Mouse (Mus musculus) telencephalon, adult 2 months (tissue): ENCODE measurements around the gene Anxa2.

Experiments
- DNase-seq: peaks from one replicate; pipeline ENCODE4 v3.0.0-alpha.2; 2011; ENCODE audit warnings: low read depth, low spot score

Gene Anxa2

GRCm38 (mm10) chr9:69458982-69459381, 5.6 kb downstream of the Anxa2 start:
- DNase-seq: no peak

- no peak for DNase-seq
These were observed 6.5 kb downstream of the Anxa2 start for GRCm38 (mm10) chr9:69459876-69460275.

GRCm38 (mm10) chr9:69463046-69463445, 9.6 kb downstream of the Anxa2 start:
- DNase-seq: no peak

- DNase-seq: no peak
These were observed 10.8 kb downstream of the Anxa2 start for GRCm38 (mm10) chr9:69464109-69464756.

- no peak for DNase-seq
These were observed 12.7 kb downstream of the Anxa2 start for GRCm38 (mm10) chr9:69466098-69466497.

- no peak for DNase-seq
These were observed 14.0 kb downstream of the Anxa2 start for GRCm38 (mm10) chr9:69467310-69467939.

- DNase-seq: no peak
These were observed 15.6 kb downstream of the Anxa2 start for GRCm38 (mm10) chr9:69468991-69469390.

- DNase-seq: peak; percentile 28
These were observed 16.9 kb downstream of the Anxa2 start for GRCm38 (mm10) chr9:69470362-69470761.

GRCm38 (mm10) chr9:69470921-69471320, 17.5 kb downstream of the Anxa2 start:
- no peak for DNase-seq

GRCm38 (mm10) chr9:69472724-69473123, 19.3 kb downstream of the Anxa2 start:
- DNase-seq: no peak

- DNase-seq: no peak
These were observed 22.5 kb downstream of the Anxa2 start for GRCm38 (mm10) chr9:69475873-69476272.

GRCm38 (mm10) chr9:69477195-69477823, 23.9 kb downstream of the Anxa2 start:
- no peak for DNase-seq

- DNase-seq: no peak
These were observed 24.4 kb downstream of the Anxa2 start for GRCm38 (mm10) chr9:69477824-69478222.

GRCm38 (mm10) chr9:69480344-69480743, 26.9 kb downstream of the Anxa2 start:
- DNase-seq: peak; percentile 50

GRCm38 (mm10) chr9:69483811-69484210, 30.4 kb downstream of the Anxa2 start:
- DNase-seq: no peak

- no peak for DNase-seq
These were observed 32.7 kb downstream of the Anxa2 start for GRCm38 (mm10) chr9:69486140-69486539.

GRCm38 (mm10) chr9:69488510-69488909, 35.1 kb downstream of the Anxa2 start:
- no peak for DNase-seq

- no peak for DNase-seq
These were observed 35.6 kb downstream of the Anxa2 start for GRCm38 (mm10) chr9:69488972-69489371.

GRCm38 (mm10) chr9:69492809-69493208, 39.4 kb downstream of the Anxa2 start:
- DNase-seq: no peak

- DNase-seq: peak; percentile 43
These were observed 49.1 kb downstream of the Anxa2 start for GRCm38 (mm10) chr9:69502504-69502903.

- peak; percentile 29 for DNase-seq
These were observed 52.2 kb downstream of the Anxa2 start for GRCm38 (mm10) chr9:69505611-69506010.

GRCm38 (mm10) chr9:69507206-69507605, 53.8 kb downstream of the Anxa2 start:
- no peak for DNase-seq

GRCm38 (mm10) chr9:69508016-69508415, 54.6 kb downstream of the Anxa2 start:
- no peak for DNase-seq
